Mouse (Mus musculus): Measurements from ENCODE around the gene Cutc. TPM values are rescaled to one million over a fixed set of nuclear protein-coding genes. Genes with fewer than 3 reads are reported as not detected.

The Cutc gene
- polyA plus RNA-seq (2012; rRNA removed; ENCODE audit: low replicate concordance), result 6.9 and 9.7 TPM in 2 replicates

GRCm38 (mm10) chr19:43752489-43753225 is at the start of gene Cutc, which contains the start of gene Cox15:
Cutc (plus strand) TSS chr19:43752996.
Cox15 (minus strand) TSS chr19:43753000.

GRCm38 (mm10) chr19:43781980-43782379 is 29.2 kb downstream of the Cutc start, which contains the start of gene Abcc2:
Abcc2 (plus strand) TSS chr19:43782192.

Other genes starting within 250 kb of the Cutc start
- gene Got1, start 228.4 kb upstream of the Cutc start, polyA plus RNA-seq (2012; rRNA removed; ENCODE audit: low replicate concordance), result 9.5 and 26.1 TPM in 2 replicates
- gene Nkx2-3, start 140.7 kb upstream of the Cutc start, polyA plus RNA-seq (2012; rRNA removed; ENCODE audit: low replicate concordance), result not detected in 2 replicates
- gene Slc25a28, start 78.1 kb upstream of the Cutc start, polyA plus RNA-seq (2012; rRNA removed; ENCODE audit: low replicate concordance), result 83.1 and 83.2 TPM in 2 replicates
- 4.5 and 9.0 TPM in 2 replicates for gene Entpd7, start 63.3 kb upstream of the Cutc start, polyA plus RNA-seq (2012; rRNA removed; ENCODE audit: low replicate concordance)
- 19.0 and 19.4 TPM in 2 replicates for gene Cox15, start within 50 bp of the Cutc start, polyA plus RNA-seq (2012; rRNA removed; ENCODE audit: low replicate concordance)
- 0.23 and 0.36 TPM in 2 replicates for gene Abcc2, start 29.2 kb downstream of the Cutc start, polyA plus RNA-seq (2012; rRNA removed; ENCODE audit: low replicate concordance)
- gene Dnmbp, start 187.2 kb downstream of the Cutc start, polyA plus RNA-seq (2012; rRNA removed; ENCODE audit: low replicate concordance), result 15.3 and 34.4 TPM in 2 replicates
- 0.06 and 0.73 TPM in 2 replicates for gene Cpn1, start 233.6 kb downstream of the Cutc start, polyA plus RNA-seq (2012; rRNA removed; ENCODE audit: low replicate concordance)

All from subcutaneous adipose tissue, adult 2 months (tissue).